Mouse (Mus musculus) heart, embryonic 14.5 days (tissue): Measurements from ENCODE around the gene Gm36210. TPM values are rescaled to one million over a fixed set of nuclear protein-coding genes. Genes with fewer than 3 reads are reported as not detected.

Experiments
- ATAC-seq: fragments of 200-750 bp; cut with Nextera tagmentation; 2 replicates; pipeline ENCODE4 v1.8.0; 2017; ENCODE audit warnings: low read depth, moderate TSS enrichment; ENCODE audit not compliant: insufficient number of reproducible peaks, insufficient read depth, low FRiP score
- H3K27ac ChIP-seq, 2 experiments: fragments of 200-500 bp in 1 of 2; fragments of 300-500 bp in 1 of 2; sonication (generic) in 1 of 2; replicated peaks in 1 of 2; 2 replicates each; pipeline ENCODE4 v1.5.1; 2012 to 2014; ENCODE audit warnings: low read depth in 2 of 2, low read length in 2 of 2, control low read depth in 1 of 2, mild to moderate bottlenecking in 1 of 2, mixed read lengths in 1 of 2; ENCODE audit not compliant: control insufficient read depth in 1 of 2, insufficient read depth in 1 of 2
- H3K27me3 ChIP-seq: fragments of 300-500 bp; sonication (generic); 2 replicates; pipeline ENCODE4 v1.6.1; 2014; ENCODE audit warnings: mild to moderate bottlenecking, low read length, control low read depth; ENCODE audit not compliant: control insufficient read depth, insufficient read depth
- H3K36me3 ChIP-seq: fragments of 300-500 bp; sonication (generic); 2 replicates; pipeline ENCODE4 v1.6.1; 2014; ENCODE audit warnings: mild to moderate bottlenecking, control low read depth, low read length, mixed read lengths; ENCODE audit not compliant: control insufficient read depth, insufficient read depth
- H3K4me1 ChIP-seq, 2 experiments: fragments of 200-500 bp in 1 of 2; fragments of 300-500 bp in 1 of 2; sonication (generic) in 1 of 2; 2 replicates each; pipeline ENCODE4 v1.6.1; 2012 to 2014; ENCODE audit warnings: low read length in 2 of 2, control low read depth in 1 of 2, mixed read lengths in 1 of 2; ENCODE audit not compliant: control insufficient read depth in 2 of 2, insufficient read depth in 2 of 2
- H3K4me2 ChIP-seq: fragments of 300-500 bp; sonication (generic); 2 replicates; pipeline ENCODE4 v1.6.1; 2014; ENCODE audit warnings: mild to moderate bottlenecking, low read length
- H3K4me3 ChIP-seq, 2 experiments: fragments of 200-500 bp in 1 of 2; fragments of 300-500 bp in 1 of 2; sonication (generic) in 1 of 2; 2 replicates each; pipeline ENCODE4 v1.5.1; 2012 to 2014; ENCODE audit warnings: low read length in 2 of 2, mild to moderate bottlenecking in 2 of 2, control low read depth in 1 of 2, low read depth in 1 of 2, moderate library complexity in 1 of 2; ENCODE audit not compliant: control insufficient read depth in 1 of 2, insufficient read depth in 1 of 2
- H3K9ac ChIP-seq: fragments of 300-500 bp; sonication (generic); 2 replicates; pipeline ENCODE4 v1.6.1; 2014; ENCODE audit warnings: mild to moderate bottlenecking, low read length
- H3K9me3 ChIP-seq: fragments of 300-500 bp; sonication (generic); 2 replicates; pipeline ENCODE4 v1.6.1; 2016; ENCODE audit warnings: low read length, control low read depth; ENCODE audit not compliant: control insufficient read depth
- WGBS: fragments of 180-500 bp; shearing (Covaris S2); extraction: QIAGEN DNeasy Blood & Tissue Kit; methylation state at CpG from one replicate; pipeline ENCODE4 v1.1.7; 2014; 5-methylcytosine and 5-hydroxymethylcytosine counted together
- polyA plus RNA-seq: library from polyadenylated mRNA; unstranded; fragments of >200 nt; fragmentation: Nextera tagmentation; extraction: Ambion mirVana; gene quantifications from 2 replicates; pipeline ENCODE4 v1.2.1, GENCODE M21; 2014

The Gm36210 gene
- polyA plus RNA-seq, 1 experiment from 2014 or later = 0.20 TPM

DNA sequence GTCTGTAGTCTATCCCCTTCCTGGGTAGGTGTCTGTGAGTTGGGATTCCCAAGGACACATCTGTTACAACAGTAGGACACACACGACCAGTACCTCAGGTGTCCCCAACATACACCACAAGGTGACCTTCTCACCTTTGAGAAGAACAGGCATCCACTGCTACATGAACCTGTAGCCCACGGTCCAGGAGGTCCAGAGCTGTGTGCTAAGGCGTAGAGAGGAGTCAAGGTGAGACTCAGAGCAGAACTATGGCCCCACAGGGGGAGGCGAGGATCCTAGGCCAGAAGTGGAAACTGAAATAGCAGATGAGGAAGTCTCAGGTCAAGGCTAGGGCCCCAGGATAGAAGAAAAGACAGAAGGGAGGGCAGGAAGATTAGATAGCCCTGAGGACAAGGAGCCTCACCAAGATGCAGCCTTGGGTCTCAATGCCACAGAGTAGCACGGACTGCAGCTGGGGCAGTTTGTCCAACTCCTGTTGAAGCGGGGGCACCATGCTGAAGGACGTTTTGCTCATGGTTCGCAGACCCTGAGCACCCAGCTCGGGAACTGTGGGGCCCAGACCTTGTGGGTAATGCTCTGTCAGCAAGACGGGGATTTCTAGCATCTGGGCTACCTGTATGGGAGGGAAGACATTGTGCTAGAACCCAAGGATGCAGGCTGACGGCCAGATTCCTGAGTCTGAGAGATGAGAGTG, 55.5 kb downstream of the Gm36210 start:
- no peak overlapping the region for H3K9ac ChIP-seq
- WGBS = 76% methylated on average over 11 of the region's 11 CpGs

DNA sequence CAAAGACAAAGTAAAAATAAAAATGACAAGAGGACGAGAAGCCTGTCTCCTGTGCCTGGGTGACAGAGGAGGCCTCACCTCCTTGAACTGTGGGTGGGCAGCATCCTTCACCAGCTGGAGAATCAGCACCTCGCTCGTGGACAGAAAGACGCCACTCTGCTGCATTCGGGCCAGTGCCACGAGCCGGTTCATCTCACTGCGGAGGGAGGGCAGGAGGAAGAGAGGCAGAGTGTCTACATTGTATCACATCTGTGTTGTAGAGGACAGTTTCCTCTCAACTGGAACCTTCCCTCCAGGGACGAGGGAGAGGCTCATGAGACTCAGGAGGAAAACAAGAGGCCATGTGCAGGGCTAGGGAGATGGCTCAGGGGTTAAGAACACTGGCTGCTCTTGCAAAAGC, 56.9 kb downstream of the Gm36210 start:
- WGBS = 40% methylated on average over 9 of the region's 9 CpGs
- peaks cover 23% of the 10 kb centered on the region for H3K27me3 ChIP-seq

More for the DNA sequence above, 55.5 kb downstream of the Gm36210 start:
- no peaks in the 10 kb centered on the region for H3K36me3 ChIP-seq
- ATAC-seq = no peak
- H3K4me3 ChIP-seq = no peak overlapping the region
- no peaks in the 10 kb centered on the region for H3K4me1 ChIP-seq
- peaks cover 9% of the 10 kb centered on the region for H3K27me3 ChIP-seq
- H3K4me2 ChIP-seq = no peak overlapping the region
- H3K9me3 ChIP-seq = no peaks in the 10 kb centered on the region
- H3K27ac ChIP-seq = no peak overlapping the region

More for the DNA sequence above, 56.9 kb downstream of the Gm36210 start:
- H3K36me3 ChIP-seq = no peaks in the 10 kb centered on the region
- no peak overlapping the region for H3K27ac ChIP-seq
- no peak overlapping the region for H3K9ac ChIP-seq
- H3K4me2 ChIP-seq = no peak overlapping the region
- no peak overlapping the region for H3K4me3 ChIP-seq
- H3K4me1 ChIP-seq = peaks cover 0 to 3% of the 10 kb centered on the region in 2 experiments; a peak in 2 of 4 replicates
- H3K9me3 ChIP-seq = no peaks in the 10 kb centered on the region
- no peak for ATAC-seq

Other genes with a start within 250 kb of the Gm36210 start
- gene Ppp6r1, start 247.5 kb downstream of the Gm36210 start, polyA plus RNA-seq = 7.1 and 8.1 TPM in 2 replicates
- 65.4 TPM in 2 replicates for gene Hspbp1, start 221.4 kb downstream of the Gm36210 start, polyA plus RNA-seq
- 1.3 and 1.4 TPM in 2 replicates for gene Brsk1, start 215.9 kb downstream of the Gm36210 start, polyA plus RNA-seq
- gene Tmem150b, start 181.3 kb downstream of the Gm36210 start, polyA plus RNA-seq = 0.08 TPM in 1 of 2 replicates, not detected in the other
- gene Kmt5c, start 166.4 kb downstream of the Gm36210 start, polyA plus RNA-seq = 47.5 and 47.6 TPM in 2 replicates
- gene Cox6b2, start 153.4 kb downstream of the Gm36210 start, polyA plus RNA-seq = 30.4 and 30.6 TPM in 2 replicates
- gene Fam71e2, start 135.2 kb downstream of the Gm36210 start, polyA plus RNA-seq = not detected in 2 replicates
- not detected in 2 replicates for gene Il11, start 123.7 kb downstream of the Gm36210 start, polyA plus RNA-seq
- not detected in 2 replicates for gene Tmem190, start 123.6 kb downstream of the Gm36210 start, polyA plus RNA-seq
- gene Tmem238, start 116.9 kb downstream of the Gm36210 start, polyA plus RNA-seq = 3.0 and 3.7 TPM in 2 replicates
- gene Rpl28, start 113.6 kb downstream of the Gm36210 start, polyA plus RNA-seq = 179 and 188 TPM in 2 replicates
- 237 and 408 TPM in 2 replicates for gene Ube2s, start 93.9 kb downstream of the Gm36210 start, polyA plus RNA-seq
- gene Shisa7, start 61.8 kb downstream of the Gm36210 start, polyA plus RNA-seq = 0.05 TPM in 1 of 2 replicates, not detected in the other
- 4.2 and 4.3 TPM in 2 replicates for gene Isoc2b, start 36.3 kb downstream of the Gm36210 start, polyA plus RNA-seq
- gene Isoc2a, start 29.4 kb downstream of the Gm36210 start, polyA plus RNA-seq = 1.1 and 1.5 TPM in 2 replicates
- gene Zfp628, start 8.7 kb upstream of the Gm36210 start, polyA plus RNA-seq = 2.1 and 3.1 TPM in 2 replicates
- 4.4 and 5.1 TPM in 2 replicates for gene Nat14, start 15.5 kb upstream of the Gm36210 start, polyA plus RNA-seq
- gene Ssc5d, start 19.3 kb upstream of the Gm36210 start, polyA plus RNA-seq = 1.4 and 1.9 TPM in 2 replicates
- 6.8 and 8.1 TPM in 2 replicates for gene Sbk2, start 57.9 kb upstream of the Gm36210 start, polyA plus RNA-seq
- gene Sbk3, start 64.7 kb upstream of the Gm36210 start, polyA plus RNA-seq = 0.42 and 0.80 TPM in 2 replicates
- 29.8 and 33.5 TPM in 2 replicates for gene Zfp579, start 89.6 kb upstream of the Gm36210 start, polyA plus RNA-seq
- 12.6 and 13.6 TPM in 2 replicates for gene Zfp524, start 107.9 kb upstream of the Gm36210 start, polyA plus RNA-seq
- 23.4 and 23.8 TPM in 2 replicates for gene Fiz1, start 108.2 kb upstream of the Gm36210 start, polyA plus RNA-seq
- 0.34 TPM in 1 of 2 replicates, not detected in the other for gene Gm44973, start 109.0 kb upstream of the Gm36210 start, polyA plus RNA-seq
- 4.4 and 4.9 TPM in 2 replicates for gene Zfp865, start 113.9 kb upstream of the Gm36210 start, polyA plus RNA-seq
- gene Ccdc106, start 114.0 kb upstream of the Gm36210 start, polyA plus RNA-seq = 0.73 and 1.9 TPM in 2 replicates
- not detected in 2 replicates for gene 4632433K11Rik, start 127.6 kb upstream of the Gm36210 start, polyA plus RNA-seq
- gene Zfp784, start 131.9 kb upstream of the Gm36210 start, polyA plus RNA-seq = 5.6 TPM in 2 replicates
- gene Zfp580, start 145.0 kb upstream of the Gm36210 start, polyA plus RNA-seq = 21.9 and 22.0 TPM in 2 replicates
- 46.8 and 66.2 TPM in 2 replicates for gene U2af2, start 155.6 kb upstream of the Gm36210 start, polyA plus RNA-seq
- 50.6 and 52.0 TPM in 2 replicates for gene Epn1, start 173.7 kb upstream of the Gm36210 start, polyA plus RNA-seq
- not detected in 2 replicates for gene Rfpl4, start 210.4 kb upstream of the Gm36210 start, polyA plus RNA-seq
- gene Rasl2-9, start 219.4 kb upstream of the Gm36210 start, polyA plus RNA-seq = 2.2 and 2.5 TPM in 2 replicates
- gene Vmn1r55, start 243.2 kb upstream of the Gm36210 start, polyA plus RNA-seq = 0.01 TPM in 1 of 2 replicates, not detected in the other